Mouse (Mus musculus): Measurements from ENCODE around the gene Il11ra1. TPM values are rescaled to one million over a fixed set of nuclear protein-coding genes. Genes with fewer than 3 reads are reported as not detected.
A peak's percentile ranks its signal among the peaks of the same experiment; 100 is the strongest.
"Not testable (repeated sequence)": the region's sequence is repeated elsewhere in the genome, so short reads cannot be mapped to it uniquely, and the experiment has no call there.

The Il11ra1 gene
- polyA plus RNA-seq, 1 experiment from 2014 or later: 63.8 TPM

DNA sequence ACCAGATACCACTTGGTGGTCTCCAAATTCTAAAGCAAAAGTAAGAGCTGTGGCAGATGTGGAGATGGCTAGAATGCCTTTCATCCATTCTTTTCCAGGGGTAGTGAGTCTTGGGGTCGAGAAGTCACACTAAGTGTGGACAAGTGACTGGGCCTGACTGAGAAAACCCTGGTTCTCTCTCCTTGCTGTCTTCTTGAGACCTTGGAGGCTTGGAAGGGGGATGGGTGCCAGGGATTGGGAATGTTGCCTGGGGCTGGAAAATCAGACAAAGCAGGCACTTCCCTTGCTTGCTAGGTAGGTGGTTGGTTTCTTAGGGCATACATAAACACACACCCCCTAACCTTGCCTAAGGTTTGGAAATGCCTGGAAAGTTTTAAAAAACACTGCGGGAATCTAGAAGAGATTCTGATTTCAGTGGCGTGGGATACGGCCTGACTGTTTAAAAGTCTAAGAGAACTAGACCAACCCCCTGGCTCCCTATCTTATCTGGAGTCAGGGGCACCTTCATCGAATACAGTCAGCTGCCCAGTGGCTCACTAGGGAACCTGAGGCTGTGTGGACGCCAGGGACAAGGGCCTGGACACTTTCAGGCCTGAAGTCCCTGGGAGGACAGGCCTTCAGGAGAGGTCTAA is 60.0 kb downstream of the Il11ra1 start:
- H3K4me1 ChIP-seq (replicated peaks; ENCODE audit: control insufficient read depth, insufficient read depth, low read length): peaks cover 10% of the 10 kb centered on the region; the same call in 1 of the 2 replicates
- no peaks in the 10 kb centered on the region for H3K9me3 ChIP-seq (ENCODE audit: control insufficient read depth)
- peak overlapping the region; percentile 88 for H3K27ac ChIP-seq (ENCODE audit: low read depth, low read length)
- H3K4me3 ChIP-seq (ENCODE audit: low read depth, low read length): peak overlapping the region; percentile 37
- peak; percentile 5 for ATAC-seq
- TF ChIP-seq CTCF (IDR thresholded peaks at IDR 0.05; ENCODE audit: low read depth): no peak
- peaks cover 9% of the 10 kb centered on the region for H3K36me3 ChIP-seq (ENCODE audit: control insufficient read depth, insufficient read depth)
- H3K4me2 ChIP-seq (replicated peaks; ENCODE audit: low read depth): peak overlapping the region; percentile 68
- H3K27me3 ChIP-seq (replicated peaks; ENCODE audit: control insufficient read depth, insufficient read depth, low read length): no peaks in the 10 kb centered on the region
- WGBS: 18% methylated on average over 6 of the region's 6 CpGs
- H3K9ac ChIP-seq (ENCODE audit: low read depth, low read length): 0 out of 2 replicates have a peak overlapping the region, but pooled peaks have one; percentile 35

- Histone ChIP-seq H3K4me1 (replicated peaks; ENCODE audit: control insufficient read depth, insufficient read depth, low read length) (peaks cover 10% of the 10 kb centered on the region; the same call in 1 of the 2 replicates), H3K9ac (ENCODE audit: low read depth, low read length) (peak overlapping the region; percentile 35; the same call in 1 of the 2 replicates), H3K4me2 (replicated peaks; ENCODE audit: low read depth) (peak overlapping the region; percentile 68), H3K27ac (ENCODE audit: low read depth, low read length) (peak overlapping the region; percentile 88), H3K36me3 (ENCODE audit: control insufficient read depth, insufficient read depth) (peaks cover 9% of the 10 kb centered on the region), H3K27me3 (replicated peaks; ENCODE audit: control insufficient read depth, insufficient read depth, low read length) (no peaks in the 10 kb centered on the region), H3K9me3 (ENCODE audit: control insufficient read depth) (no peaks in the 10 kb centered on the region), H3K4me3 (ENCODE audit: low read depth, low read length) (peak overlapping the region; percentile 37)
- WGBS: 0% methylated on average over 15 of the region's 15 CpGs
- peak; percentile 90 for ATAC-seq
- peak; percentile 64 for TF ChIP-seq CTCF (IDR thresholded peaks at IDR 0.05; ENCODE audit: low read depth)
Observed at GRCm38 (mm10) chr4:41760288-41760721, 60.5 kb downstream of the Il11ra1 start.

- WGBS: 71% methylated on average over 4 of the region's 4 CpGs
- no peaks in the 10 kb centered on the region for H3K9me3 ChIP-seq (ENCODE audit: control insufficient read depth)
- H3K4me2 ChIP-seq (replicated peaks; ENCODE audit: low read depth): peak overlapping the region; percentile 68
- H3K4me3 ChIP-seq (ENCODE audit: low read depth, low read length): peak overlapping the region; percentile 37
- ATAC-seq: no peak
- no peak for TF ChIP-seq CTCF (IDR thresholded peaks at IDR 0.05; ENCODE audit: low read depth)
- 0 out of 2 replicates have a peak overlapping the region, but pooled peaks have one; percentile 35 for H3K9ac ChIP-seq (ENCODE audit: low read depth, low read length)
- H3K4me1 ChIP-seq (replicated peaks; ENCODE audit: control insufficient read depth, insufficient read depth, low read length): peaks cover 10% of the 10 kb centered on the region; the same call in 1 of the 2 replicates
- H3K36me3 ChIP-seq (ENCODE audit: control insufficient read depth, insufficient read depth): peaks cover 9% of the 10 kb centered on the region
- peak overlapping the region; percentile 88 for H3K27ac ChIP-seq (ENCODE audit: low read depth, low read length)
- H3K27me3 ChIP-seq (replicated peaks; ENCODE audit: control insufficient read depth, insufficient read depth, low read length): no peaks in the 10 kb centered on the region
Observed at GRCm38 (mm10) chr4:41760911-41761310, 61.1 kb downstream of the Il11ra1 start.

DNA sequence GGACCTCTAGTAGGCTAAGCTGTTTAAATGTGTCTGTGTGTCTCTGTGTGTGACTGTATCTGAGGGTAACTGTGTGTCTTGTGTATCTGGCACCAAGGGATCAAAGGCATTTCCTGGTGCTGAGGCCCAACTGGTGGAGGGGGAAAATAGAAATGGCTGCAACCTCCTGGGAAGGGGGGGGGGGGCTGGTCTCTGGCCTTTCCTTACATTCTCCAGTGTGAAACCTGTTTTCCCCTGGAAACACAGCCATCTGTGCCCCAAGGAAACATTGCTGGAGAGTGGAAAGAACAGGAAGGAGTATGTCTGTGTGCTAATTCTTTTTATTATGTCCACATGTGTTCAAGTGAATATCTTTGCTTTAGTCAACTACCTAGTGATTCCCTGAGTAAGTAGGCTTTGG is 61.9 kb downstream of the Il11ra1 start:
- no peaks in the 10 kb centered on the region for H3K27me3 ChIP-seq (replicated peaks; ENCODE audit: control insufficient read depth, insufficient read depth, low read length)
- H3K9me3 ChIP-seq (ENCODE audit: control insufficient read depth): no peaks in the 10 kb centered on the region
- ATAC-seq: no peak
- H3K9ac ChIP-seq (ENCODE audit: low read depth, low read length): peak overlapping the region; percentile 18; the same call in 1 of the 2 replicates
- TF ChIP-seq CTCF (IDR thresholded peaks at IDR 0.05; ENCODE audit: low read depth): no peak
- H3K27ac ChIP-seq (ENCODE audit: low read depth, low read length): peak overlapping the region; percentile 88
- H3K36me3 ChIP-seq (ENCODE audit: control insufficient read depth, insufficient read depth): peaks cover 9% of the 10 kb centered on the region
- H3K4me1 ChIP-seq (replicated peaks; ENCODE audit: control insufficient read depth, insufficient read depth, low read length): peaks cover 10% of the 10 kb centered on the region; the same call in 1 of the 2 replicates
- 0 out of 2 replicates have a peak overlapping the region, but pooled peaks have one; percentile 37 for H3K4me3 ChIP-seq (ENCODE audit: low read depth, low read length)
- H3K4me2 ChIP-seq (replicated peaks; ENCODE audit: low read depth): peak overlapping the region; percentile 68

- Histone ChIP-seq H3K9ac (ENCODE audit: low read depth, low read length) (peak overlapping the region; percentile 18; the same call in 1 of the 2 replicates), H3K4me2 (replicated peaks; ENCODE audit: low read depth) (peak overlapping the region; percentile 68; the same call in 1 of the 2 replicates), H3K36me3 (ENCODE audit: control insufficient read depth, insufficient read depth) (peaks cover 6% of the 10 kb centered on the region), H3K4me1 (replicated peaks; ENCODE audit: control insufficient read depth, insufficient read depth, low read length) (peaks cover 10% of the 10 kb centered on the region; the same call in 1 of the 2 replicates), H3K27ac (ENCODE audit: low read depth, low read length) (peak overlapping the region; percentile 88; the same call in 1 of the 2 replicates), H3K9me3 (ENCODE audit: control insufficient read depth) (no peaks in the 10 kb centered on the region), H3K27me3 (replicated peaks; ENCODE audit: control insufficient read depth, insufficient read depth, low read length) (no peaks in the 10 kb centered on the region), H3K4me3 (ENCODE audit: low read depth, low read length) (no peak overlapping the region)
- 44% methylated on average over 8 of the region's 8 CpGs for WGBS
- ATAC-seq: no peak
- no peak for TF ChIP-seq CTCF (IDR thresholded peaks at IDR 0.05; ENCODE audit: low read depth)
Observed at GRCm38 (mm10) chr4:41762099-41762687, 62.4 kb downstream of the Il11ra1 start.

- Histone ChIP-seq H3K4me2 (replicated peaks; ENCODE audit: low read depth) (peak overlapping the region; percentile 68; the same call in 1 of the 2 replicates), H3K9ac (ENCODE audit: low read depth, low read length) (0 out of 2 replicates have a peak overlapping the region, but pooled peaks have one; percentile 18)
- not testable (repeated sequence) for ATAC-seq; H3K27me3 ChIP-seq (replicated peaks; ENCODE audit: control insufficient read depth, insufficient read depth, low read length); H3K9me3 ChIP-seq (ENCODE audit: control insufficient read depth); H3K27ac ChIP-seq (ENCODE audit: low read depth, low read length); H3K4me3 ChIP-seq (ENCODE audit: low read depth, low read length); H3K4me1 ChIP-seq (replicated peaks; ENCODE audit: control insufficient read depth, insufficient read depth, low read length); H3K36me3 ChIP-seq (ENCODE audit: control insufficient read depth, insufficient read depth)
- 58% methylated on average over 8 of the region's 8 CpGs for WGBS
Observed at GRCm38 (mm10) chr4:41762688-41763114, 62.9 kb downstream of the Il11ra1 start.

DNA sequence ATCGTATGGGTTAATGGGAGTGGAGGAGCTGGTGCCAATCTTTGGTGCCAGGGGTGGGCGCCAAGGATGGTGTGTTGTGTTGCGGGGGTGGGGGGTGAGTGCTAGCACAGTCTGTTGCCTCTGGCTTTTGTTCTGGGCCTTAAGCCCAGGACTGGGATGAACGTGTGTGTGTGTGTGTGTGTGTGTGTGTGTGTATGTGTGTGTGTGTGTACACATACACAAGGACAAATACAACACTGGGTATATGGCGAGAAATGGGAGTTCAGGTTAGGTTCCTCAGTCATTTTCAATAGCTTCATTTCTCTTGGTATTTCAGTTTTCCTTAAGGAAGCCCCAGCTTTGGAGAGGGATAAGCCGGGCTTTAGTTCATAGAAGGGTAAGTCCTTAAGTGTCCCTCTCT is 63.4 kb downstream of the Il11ra1 start:
- ATAC-seq: not testable (repeated sequence)

GRCm38 (mm10) chr4:41767301-41767700 is 67.5 kb downstream of the Il11ra1 start:
- not testable (repeated sequence) for H3K9ac ChIP-seq (ENCODE audit: low read depth, low read length); H3K27me3 ChIP-seq (replicated peaks; ENCODE audit: control insufficient read depth, insufficient read depth, low read length); H3K9me3 ChIP-seq (ENCODE audit: control insufficient read depth); H3K4me2 ChIP-seq (replicated peaks; ENCODE audit: low read depth); H3K27ac ChIP-seq (ENCODE audit: low read depth, low read length); H3K36me3 ChIP-seq (ENCODE audit: control insufficient read depth, insufficient read depth); ATAC-seq; H3K4me3 ChIP-seq (ENCODE audit: low read depth, low read length); H3K4me1 ChIP-seq (replicated peaks; ENCODE audit: control insufficient read depth, insufficient read depth, low read length)
- 55% methylated on average over 10 of the region's 10 CpGs for WGBS

More for the DNA sequence above, 63.4 kb downstream of the Il11ra1 start:
- WGBS: 69% methylated on average over 4 of the region's 6 CpGs
- H3K27ac ChIP-seq (ENCODE audit: low read depth, low read length); H3K27me3 ChIP-seq (replicated peaks; ENCODE audit: control insufficient read depth, insufficient read depth, low read length); H3K9ac ChIP-seq (ENCODE audit: low read depth, low read length); H3K9me3 ChIP-seq (ENCODE audit: control insufficient read depth); H3K4me1 ChIP-seq (replicated peaks; ENCODE audit: control insufficient read depth, insufficient read depth, low read length); H3K4me3 ChIP-seq (ENCODE audit: low read depth, low read length); H3K4me2 ChIP-seq (replicated peaks; ENCODE audit: low read depth); H3K36me3 ChIP-seq (ENCODE audit: control insufficient read depth, insufficient read depth): not testable (repeated sequence)

Data from intestine, postnatal 0 days (tissue).